Mouse (Mus musculus): ENCODE data around the gene Hist2h3c1.
A peak's percentile ranks its signal among the peaks of the same experiment; 100 is the strongest.
"Not testable (repeated sequence)": the region's sequence is repeated elsewhere in the genome, so short reads cannot be mapped to it uniquely, and the experiment has no call there.

Gene Hist2h3c1

GRCm38 (mm10) chr3:96236834-96237334, 9.6 kb upstream of the Hist2h3c1 start:
- no peak for DNase-seq

DNA sequence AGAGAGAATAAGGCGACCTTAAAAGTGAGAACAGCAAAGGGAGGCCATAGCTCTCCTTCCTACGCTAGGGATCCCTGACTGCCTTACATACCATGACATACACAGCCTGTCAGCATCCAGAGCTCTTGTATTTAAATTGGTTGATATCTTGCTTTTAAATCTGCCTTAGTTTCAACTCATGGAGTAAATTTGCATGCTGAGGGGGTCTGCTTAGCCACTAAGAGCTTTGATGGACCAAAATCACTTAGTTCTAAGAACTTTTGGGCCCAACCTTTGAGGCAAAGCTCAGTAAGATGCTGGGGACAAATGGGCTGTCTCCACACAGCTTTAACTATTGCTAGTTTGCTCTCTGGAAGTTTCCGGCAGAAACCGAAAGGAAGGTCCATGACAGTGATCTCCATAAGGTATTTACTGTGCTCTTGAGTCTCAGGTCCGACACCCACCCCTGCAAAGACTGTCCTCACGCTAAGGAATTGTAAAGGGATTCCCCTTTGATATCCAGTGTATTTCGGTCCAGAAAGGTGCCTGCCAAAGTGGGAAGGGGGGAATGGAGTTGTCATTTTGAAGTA, 9.1 kb upstream of the Hist2h3c1 start:
- no peak for DNase-seq

- DNase-seq, result no peak
Measured at GRCm38 (mm10) chr3:96237904-96238511, 8.5 kb upstream of the Hist2h3c1 start.

GRCm38 (mm10) chr3:96238954-96239793, 7.3 kb upstream of the Hist2h3c1 start, which contains the start of gene Hist2h3c2:
Hist2h3c2 (minus strand) TSS chr3:96239127.
- peak; percentile 66 for DNase-seq

- peak; percentile 95 for DNase-seq
Measured at GRCm38 (mm10) chr3:96239949-96240798, 6.3 kb upstream of the Hist2h3c1 start, which contains the start of gene Hist2h2aa2. Hist2h2aa2 (minus strand) TSS chr3:96240276.

DNA sequence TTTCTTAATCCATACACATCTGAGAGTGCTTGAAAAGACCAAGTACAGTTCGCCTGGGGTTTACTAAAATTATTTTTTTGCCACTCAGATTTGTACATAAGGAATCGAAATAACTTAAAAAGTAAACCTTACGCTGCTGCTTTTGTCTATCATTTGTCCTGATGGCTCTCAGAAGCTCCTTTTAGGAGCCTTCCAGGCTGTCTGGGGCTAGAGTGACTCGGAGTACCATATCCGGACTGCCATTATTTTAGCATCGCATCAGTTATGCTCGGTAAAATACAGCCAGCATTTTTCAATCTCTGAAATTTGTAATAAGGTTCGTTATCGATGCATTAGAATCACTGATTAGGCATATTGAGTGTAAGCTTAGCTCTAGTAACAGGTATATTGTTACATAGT, 5.7 kb upstream of the Hist2h3c1 start:
- no peak for DNase-seq

GRCm38 (mm10) chr3:96243921-96244572, 2.4 kb upstream of the Hist2h3c1 start:
- no peak for DNase-seq

GRCm38 (mm10) chr3:96245003-96245886, 1.2 kb upstream of the Hist2h3c1 start, which contains the start of gene Hist2h2aa1:
Hist2h2aa1 (plus strand) TSS chr3:96245497.
- peak; percentile 87 for DNase-seq

GRCm38 (mm10) chr3:96246018-96246417, 467 bp upstream of the Hist2h3c1 start:
- not testable (repeated sequence) for DNase-seq

- no peak for DNase-seq
Measured at GRCm38 (mm10) chr3:96247356-96248140, 1.1 kb downstream of the Hist2h3c1 start.

- DNase-seq, result no peak
Measured at GRCm38 (mm10) chr3:96248141-96249033, 1.9 kb downstream of the Hist2h3c1 start.

- DNase-seq, result no peak
Measured at GRCm38 (mm10) chr3:96249034-96249345, 2.5 kb downstream of the Hist2h3c1 start.

- DNase-seq, result no peak
Measured at GRCm38 (mm10) chr3:96250890-96251289, 4.4 kb downstream of the Hist2h3c1 start.

GRCm38 (mm10) chr3:96251787-96252186, 5.3 kb downstream of the Hist2h3c1 start:
- DNase-seq, result no peak

- no peak for DNase-seq
Measured at GRCm38 (mm10) chr3:96254683-96255355, 8.3 kb downstream of the Hist2h3c1 start.

GRCm38 (mm10) chr3:96255926-96256593, 9.6 kb downstream of the Hist2h3c1 start:
- no peak for DNase-seq

DNA sequence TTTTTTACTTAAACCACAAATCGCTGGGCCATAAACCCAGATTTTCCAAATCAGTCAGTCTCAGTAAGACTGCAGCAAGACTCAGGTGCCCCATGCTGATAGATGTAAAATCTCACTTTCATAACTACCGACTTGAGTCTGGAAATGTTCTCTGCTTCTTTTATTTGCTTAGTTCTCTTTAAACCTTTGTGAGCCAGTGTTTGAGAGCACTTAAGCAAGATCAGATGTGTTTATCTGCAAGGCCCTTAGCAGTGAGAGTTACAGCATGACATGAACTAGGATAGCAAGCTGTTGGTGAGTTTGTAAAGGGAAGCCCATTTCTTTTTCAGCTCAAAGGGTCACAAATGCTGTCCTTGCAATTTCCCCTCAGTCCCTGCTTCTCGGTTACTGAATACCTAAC, 10.7 kb downstream of the Hist2h3c1 start:
- no peak for DNase-seq

- DNase-seq, result no peak
Measured at GRCm38 (mm10) chr3:96260220-96260619, 13.7 kb downstream of the Hist2h3c1 start.

Measured in right cerebral cortex, postnatal 25 days (tissue).